Mouse (Mus musculus) central nervous system, embryonic 14 days (tissue): ENCODE data around the gene Tomm40. TPM values are rescaled to one million over a fixed set of nuclear protein-coding genes. Genes with fewer than 3 reads are reported as not detected.

Source experiments
- polyA plus RNA-seq: library from polyadenylated mRNA; depleted of rRNA; stranded (reverse); fragments of >200 nt; gene quantifications from 2 replicates; pipeline ENCODE4 v1.2.3, GENCODE M21; 2012; rRNA removed

Gene Tomm40
- polyA plus RNA-seq, result 100.0 and 101 TPM in 2 replicates

DNA sequence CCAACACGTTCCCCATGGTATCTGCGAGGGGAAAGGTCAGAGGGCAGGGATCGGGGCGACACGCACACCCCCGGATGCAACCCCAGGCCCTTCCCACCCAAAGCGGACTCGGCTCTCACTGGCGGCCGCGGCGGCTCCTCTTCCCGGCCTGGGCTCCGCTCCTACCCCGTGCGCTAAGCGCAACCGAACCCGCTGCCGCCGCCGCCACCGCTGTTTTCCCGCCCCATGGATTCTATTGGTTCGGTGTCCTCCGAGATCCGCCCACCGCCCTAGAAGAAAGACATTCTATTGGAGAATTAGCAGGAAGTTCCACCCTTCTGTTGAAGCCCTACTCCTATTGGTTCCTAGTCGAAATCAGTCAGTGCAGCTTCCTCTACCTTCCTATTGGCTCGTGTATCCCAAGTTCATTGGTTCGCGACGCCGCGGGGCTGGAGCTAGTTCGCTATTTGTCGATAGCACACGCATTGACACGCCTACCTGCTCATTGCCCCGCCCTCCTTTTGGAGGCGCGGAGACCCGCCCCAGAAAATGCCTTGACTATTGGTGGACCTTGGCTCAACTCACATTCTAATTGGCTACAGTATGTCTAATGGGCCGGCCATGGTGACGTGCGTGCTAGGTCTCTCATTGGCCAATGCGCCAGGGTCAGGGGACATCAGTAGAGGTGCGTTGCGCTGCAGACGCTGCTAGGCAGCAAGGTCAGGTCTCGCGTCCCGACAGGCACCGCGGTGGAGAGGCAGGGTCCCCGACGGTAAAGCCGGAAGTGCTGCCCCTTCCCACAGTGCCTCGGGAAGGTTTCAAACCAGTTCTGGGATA is at the start of gene Tomm40:
Tomm40 (minus strand) TSS at position 200 of the 816 bp plus-strand sequence.

DNA sequence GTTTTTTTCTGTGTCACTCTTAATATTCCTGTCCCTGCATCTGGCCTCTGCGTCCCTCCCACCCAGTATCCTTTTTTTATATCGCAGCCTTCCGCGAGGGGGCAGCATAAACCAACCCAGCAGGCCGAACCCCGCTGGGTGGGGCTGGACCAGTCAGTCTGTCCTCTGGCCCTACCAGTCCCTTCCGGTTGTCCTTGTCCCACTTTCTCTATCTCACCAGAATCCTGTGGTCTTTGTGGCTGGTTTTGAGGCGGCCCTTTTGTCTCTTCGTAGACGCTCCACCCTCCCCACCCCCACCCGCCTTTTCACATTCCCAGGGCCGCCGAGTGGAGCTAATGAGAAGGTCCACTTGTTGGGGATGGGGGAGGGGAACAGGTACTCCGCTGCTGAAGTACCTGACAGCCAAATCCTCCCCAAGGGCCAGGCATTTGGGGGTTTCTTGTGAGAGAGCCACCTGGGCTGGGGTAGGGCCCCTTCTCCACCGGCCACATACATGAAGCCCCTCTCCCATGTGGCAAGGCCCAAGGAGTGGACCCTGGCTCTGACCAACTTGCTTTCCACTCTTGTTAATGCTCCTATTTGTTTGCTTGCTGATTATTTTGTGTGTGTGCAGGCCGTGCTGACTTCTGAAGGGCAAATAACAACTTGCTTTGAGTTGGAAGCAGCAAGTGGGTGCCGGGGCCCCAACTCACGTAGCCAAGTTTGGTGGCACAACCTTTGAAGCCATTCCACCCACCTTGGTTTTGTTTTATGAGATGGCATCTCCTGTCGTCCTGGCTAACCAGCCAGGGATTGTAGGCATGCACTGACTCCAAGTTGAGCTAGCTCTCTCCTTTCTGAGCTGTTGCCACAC is 35.2 kb upstream of the Tomm40 start, which contains the start of gene Nectin2:
Nectin2 (minus strand) TSS at position 267 of the 853 bp plus-strand sequence.

DNA sequence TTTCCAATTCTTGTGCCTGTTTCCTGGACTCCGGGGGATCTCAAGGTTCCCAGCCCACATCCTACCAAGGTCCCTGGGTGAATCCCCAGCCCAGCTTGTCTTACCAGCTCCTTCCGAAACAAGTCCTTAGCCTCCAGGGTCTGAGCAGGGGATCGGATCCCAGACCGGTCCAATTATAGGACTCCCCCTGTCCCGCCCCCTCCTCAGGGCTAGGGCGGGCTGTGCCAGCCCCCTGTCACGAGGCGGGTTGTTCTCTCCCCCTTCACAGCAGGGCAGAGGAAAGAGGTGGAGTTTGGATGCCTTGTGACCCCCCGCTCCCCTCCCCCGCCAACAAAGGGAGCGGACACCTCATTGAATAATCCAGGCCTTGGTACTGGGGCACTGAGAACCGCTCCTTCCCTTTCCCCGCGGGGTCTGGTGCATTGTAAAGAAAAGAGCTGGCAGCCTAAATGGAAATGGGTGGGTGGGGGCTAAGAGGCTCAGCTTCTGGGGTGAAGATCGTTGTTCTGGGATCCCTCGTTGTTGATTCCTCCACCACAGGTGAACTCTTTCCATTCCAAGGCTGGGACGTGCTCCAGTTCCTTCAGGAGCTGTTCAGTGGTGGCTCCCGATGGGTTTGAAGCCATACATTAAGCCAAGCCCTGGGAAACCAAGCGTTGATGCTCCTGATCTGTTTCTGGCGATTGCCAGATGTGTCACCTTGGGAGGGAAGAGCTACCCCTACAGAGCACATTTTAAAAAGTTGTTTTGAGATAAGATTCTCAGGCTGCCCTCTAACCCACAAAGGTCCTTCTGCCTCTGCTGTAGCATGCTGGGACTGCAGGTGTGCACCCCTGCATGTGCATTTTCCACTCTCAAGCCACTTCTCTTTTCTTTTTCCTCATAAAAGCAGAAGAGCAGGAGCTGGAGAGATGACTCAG is 16.1 kb downstream of the Tomm40 start, which contains the start of gene Apoe:
Apoe (minus strand) TSS at position 282 of the 920 bp plus-strand sequence.

DNA sequence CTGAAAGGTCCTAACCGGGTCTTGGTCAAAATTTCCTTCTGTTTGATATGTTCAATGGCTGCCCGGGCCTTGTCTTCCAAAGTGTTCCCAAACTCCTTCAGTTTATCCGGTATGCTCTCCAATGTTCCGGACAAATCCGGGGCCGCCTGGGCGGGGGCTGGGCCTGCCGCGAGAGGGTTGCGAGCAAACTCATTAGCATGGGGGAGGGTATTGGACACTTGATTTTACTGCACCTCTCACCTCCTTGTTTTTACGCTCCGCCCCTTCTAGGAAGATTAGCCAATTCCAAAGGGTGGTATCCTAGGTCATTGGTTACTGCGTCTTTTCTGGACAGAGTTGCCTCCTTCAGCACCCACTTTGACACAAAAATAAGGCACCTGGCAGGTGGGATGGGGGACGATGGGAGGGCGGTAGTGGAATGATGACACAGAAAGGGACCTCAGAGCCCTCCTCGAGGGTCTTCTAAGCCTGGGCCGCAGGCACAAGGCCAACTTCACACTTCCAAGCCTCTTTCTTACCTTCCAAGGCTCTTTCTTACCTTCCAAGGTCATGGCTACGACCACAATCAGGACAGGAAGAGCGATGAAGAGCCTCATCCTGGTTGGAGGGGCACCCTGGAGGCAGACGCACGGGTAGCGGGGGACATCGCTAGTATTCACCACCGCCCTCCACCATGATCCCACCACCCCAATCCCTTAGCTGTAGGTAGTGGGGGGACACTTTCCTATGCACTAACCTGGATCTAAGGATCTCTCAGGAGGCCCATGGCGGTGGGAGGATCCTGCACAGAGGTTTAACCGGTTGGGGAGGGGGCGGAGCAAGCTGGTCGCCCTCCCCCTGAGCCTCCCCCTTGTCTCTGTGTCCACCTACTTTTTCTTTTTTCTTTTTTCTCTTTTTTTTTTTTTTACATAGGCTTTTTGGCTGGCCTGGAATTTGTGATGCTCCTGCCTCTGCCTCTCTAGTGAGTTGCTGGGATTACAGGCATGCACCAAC is 23.1 kb downstream of the Tomm40 start, which contains the start of gene Apoc1:
Apoc1 (minus strand) TSS at position 788 of the 993 bp plus-strand sequence.

DNA sequence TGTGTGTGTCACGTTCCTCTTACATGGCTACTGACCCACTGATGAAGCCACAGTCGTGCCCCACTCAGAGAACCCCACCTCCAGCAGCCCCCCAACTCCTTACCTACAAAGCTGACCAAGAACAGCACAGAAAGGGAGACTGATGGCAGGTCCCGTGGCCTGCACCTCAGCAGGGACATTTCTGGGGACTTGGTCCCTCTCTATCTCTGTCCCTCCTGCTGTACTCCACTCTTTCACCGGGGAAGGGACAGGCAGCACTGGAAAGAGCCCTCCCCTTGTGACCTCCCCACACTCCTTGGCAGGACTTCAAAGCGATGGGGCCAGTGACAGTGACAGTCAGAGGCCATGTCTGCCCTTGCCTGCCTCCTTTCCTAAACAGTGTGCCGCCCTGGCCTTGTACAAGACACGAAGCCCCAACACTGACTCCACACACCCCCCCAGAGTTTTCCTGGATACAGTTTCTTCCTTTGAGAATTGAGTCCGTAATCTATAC is 34.0 kb downstream of the Tomm40 start, which contains the start of the genes Gm44805 and Apoc4:
Gm44805 (minus strand) TSS at position 222 of the 493 bp plus-strand sequence.
Apoc4 (minus strand) TSS at position 278 of the 493 bp plus-strand sequence.

DNA sequence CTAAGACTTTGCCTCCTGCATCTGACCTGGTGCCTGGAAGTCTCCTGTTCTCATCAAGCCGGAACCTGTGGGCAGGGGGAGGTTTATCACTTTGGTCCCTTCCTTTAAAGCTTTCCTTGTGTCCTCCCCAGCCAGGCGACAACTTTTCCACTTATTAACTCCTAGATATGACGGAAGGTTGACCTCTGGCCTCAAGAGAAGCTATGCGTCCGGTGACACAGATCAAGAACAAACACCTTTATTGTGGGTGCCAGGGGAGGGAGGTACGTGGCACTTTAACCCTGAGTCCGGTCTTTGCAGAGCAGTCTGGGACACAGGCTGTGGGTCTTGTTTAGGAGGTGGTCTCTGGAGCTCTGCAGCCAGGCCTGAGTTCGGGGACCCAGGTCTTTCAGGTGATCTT is 37.4 kb downstream of the Tomm40 start, which contains the start of gene Apoc2:
Apoc2 (minus strand) TSS at position 70 of the 400 bp plus-strand sequence.

DNA sequence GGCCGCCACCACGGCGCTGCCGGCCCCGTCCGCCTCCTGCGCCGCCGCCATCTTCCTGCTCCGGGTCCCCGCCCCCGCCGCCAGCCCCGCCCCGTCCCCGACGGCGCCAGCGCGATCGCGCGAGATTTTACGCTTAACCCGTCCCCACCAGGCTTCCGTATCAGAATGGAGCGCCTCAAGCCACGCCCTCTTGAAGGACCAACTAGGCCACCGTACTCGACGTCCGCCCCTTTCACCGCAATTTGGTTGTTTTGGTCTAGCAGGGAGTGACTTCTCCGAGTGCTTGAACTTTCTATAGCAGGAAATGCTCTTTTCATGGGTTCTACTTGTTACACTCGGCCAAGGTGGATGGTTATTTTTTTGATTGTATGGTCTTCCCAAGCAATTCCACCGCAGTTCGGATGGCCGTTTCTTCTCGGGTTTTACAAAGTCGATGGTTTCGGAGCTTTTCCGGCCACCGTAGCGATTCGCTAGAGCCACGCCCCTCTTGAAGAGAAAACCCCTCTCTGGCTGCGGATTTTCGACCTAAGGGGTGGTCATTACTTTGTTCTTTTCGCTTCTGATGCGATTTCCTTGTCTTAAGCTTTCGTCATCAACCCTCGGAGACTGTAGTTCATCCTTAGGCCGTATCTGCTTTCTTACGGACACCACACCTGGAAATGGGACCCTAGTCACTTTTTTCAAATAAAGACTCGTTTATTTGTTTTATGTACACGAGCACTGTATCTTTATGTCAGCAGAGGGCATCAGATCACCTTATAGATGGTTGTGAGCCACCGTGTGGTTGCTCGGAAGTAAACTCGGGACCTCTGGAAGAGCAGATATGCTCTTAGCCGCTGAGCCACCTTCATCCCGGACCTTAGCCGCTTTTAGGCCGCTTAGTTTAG is 50.0 kb downstream of the Tomm40 start, which contains the start of gene Clptm1:
Clptm1 (minus strand) TSS at position 79 of the 887 bp plus-strand sequence.

Other genes with a start within 250 kb of the Tomm40 start
- gene Bloc1s3, start 207.1 kb downstream of the Tomm40 start, polyA plus RNA-seq, result 9.1 and 10.5 TPM in 2 replicates
- 34.1 and 35.1 TPM in 2 replicates for gene Trappc6a, start 207.0 kb downstream of the Tomm40 start, polyA plus RNA-seq
- gene Nkpd1, start 197.6 kb downstream of the Tomm40 start, polyA plus RNA-seq, result 0.33 and 0.34 TPM in 2 replicates
- gene Ppp1r37, start 152.4 kb downstream of the Tomm40 start, polyA plus RNA-seq, result 96.0 and 96.5 TPM in 2 replicates
- 0.96 and 1.3 TPM in 2 replicates for gene Zfp296, start 138.2 kb downstream of the Tomm40 start, polyA plus RNA-seq
- 63.7 and 64.1 TPM in 2 replicates for gene Gemin7, start 137.8 kb downstream of the Tomm40 start, polyA plus RNA-seq
- gene Clasrp, start 111.0 kb downstream of the Tomm40 start, polyA plus RNA-seq, result 169 and 179 TPM in 2 replicates
- 4.5 and 8.3 TPM in 2 replicates for gene Relb, start 86.0 kb downstream of the Tomm40 start, polyA plus RNA-seq
- 81.5 and 83.9 TPM in 2 replicates for gene Clptm1, start 50.4 kb downstream of the Tomm40 start, polyA plus RNA-seq
- gene Apoc2, start 37.5 kb downstream of the Tomm40 start, polyA plus RNA-seq, result 0.18 and 0.39 TPM in 2 replicates
- not detected in 2 replicates for gene Gm44805, start 34.0 kb downstream of the Tomm40 start, polyA plus RNA-seq
- not detected in 2 replicates for gene Apoc4, start 34.0 kb downstream of the Tomm40 start, polyA plus RNA-seq
- gene Apoc1, start 22.8 kb downstream of the Tomm40 start, polyA plus RNA-seq, result 1.4 and 1.9 TPM in 2 replicates
- 310 and 317 TPM in 2 replicates for gene Apoe, start 16.2 kb downstream of the Tomm40 start, polyA plus RNA-seq
- 36.1 and 40.6 TPM in 2 replicates for gene Nectin2, start 35.0 kb upstream of the Tomm40 start, polyA plus RNA-seq
- gene Bcam, start 55.6 kb upstream of the Tomm40 start, polyA plus RNA-seq, result 9.6 and 26.2 TPM in 2 replicates
- 0.16 and 0.75 TPM in 2 replicates for gene Cblc, start 81.4 kb upstream of the Tomm40 start, polyA plus RNA-seq
- 0.91 and 2.3 TPM in 2 replicates for gene Bcl3, start 107.3 kb upstream of the Tomm40 start, polyA plus RNA-seq
- gene Gm19345, start 136.6 kb upstream of the Tomm40 start, polyA plus RNA-seq, result 10.0 and 11.8 TPM in 2 replicates
- gene Ceacam16, start 145.9 kb upstream of the Tomm40 start, polyA plus RNA-seq, result 0.04 TPM in 1 of 2 replicates, not detected in the other
- 0.10 TPM in 1 of 2 replicates, not detected in the other for gene Ceacam19, start 172.5 kb upstream of the Tomm40 start, polyA plus RNA-seq
- gene Pvr, start 205.7 kb upstream of the Tomm40 start, polyA plus RNA-seq, result 8.5 and 11.6 TPM in 2 replicates
- not detected in 2 replicates for gene Igsf23, start 235.3 kb upstream of the Tomm40 start, polyA plus RNA-seq
- gene Ceacam20, start 250.0 kb upstream of the Tomm40 start, polyA plus RNA-seq, result not detected in 2 replicates